Mouse (Mus musculus): ENCODE measurements around the gene Gm42957. TPM values are rescaled to one million over a fixed set of nuclear protein-coding genes. Genes with fewer than 3 reads are reported as not detected.

Gm42957 gene
- polyA plus RNA-seq, 1 experiment from 2014 or later, result 0.07 TPM

GRCm38 (mm10) chr3:96700376-96700775 is 65.1 kb downstream of the Gm42957 start:
- Histone ChIP-seq H3K27ac (ENCODE audit: low read depth) (no peak overlapping the region), H3K4me2 (ENCODE audit: low read length) (no peak overlapping the region), H3K9ac (ENCODE audit: low read length) (no peak overlapping the region), H3K9me3 (ENCODE audit: control insufficient read depth, low read length) (no peaks in the 10 kb centered on the region), H3K4me3 (ENCODE audit: low read depth, low read length) (no peak overlapping the region), H3K27me3 (replicated peaks; ENCODE audit: control insufficient read depth, insufficient read depth, low read length) (no peaks in the 10 kb centered on the region), H3K4me1 (replicated peaks; ENCODE audit: control insufficient read depth, insufficient read depth, low read length) (peaks cover 10% of the 10 kb centered on the region; the same call in 1 of the 2 replicates), H3K36me3 (ENCODE audit: control insufficient read depth, insufficient read depth, low read length) (peaks cover 58% of the 10 kb centered on the region)
- no peak for ATAC-seq (replicated peaks; ENCODE audit: low FRiP score, low TSS enrichment, low read depth)
- no peak for DNase-seq (ENCODE audit: low spot score)
- WGBS, result 68% methylated on average over 7 of the region's 7 CpGs

- Histone ChIP-seq H3K9me3 (ENCODE audit: control insufficient read depth, low read length) (no peaks in the 10 kb centered on the region), H3K4me2 (ENCODE audit: low read length) (no peak overlapping the region), H3K36me3 (ENCODE audit: control insufficient read depth, insufficient read depth, low read length) (peaks cover 63% of the 10 kb centered on the region), H3K27me3 (replicated peaks; ENCODE audit: control insufficient read depth, insufficient read depth, low read length) (no peaks in the 10 kb centered on the region), H3K9ac (ENCODE audit: low read length) (no peak overlapping the region), H3K4me3 (ENCODE audit: low read depth, low read length) (no peak overlapping the region), H3K4me1 (replicated peaks; ENCODE audit: control insufficient read depth, insufficient read depth, low read length) (peaks cover 10% of the 10 kb centered on the region; the same call in 1 of the 2 replicates), H3K27ac (ENCODE audit: low read depth) (no peak overlapping the region)
- ATAC-seq (replicated peaks; ENCODE audit: low FRiP score, low TSS enrichment, low read depth), result no peak
- DNase-seq (ENCODE audit: low spot score), result no peak
- WGBS, result 86% methylated on average over 4 of the region's 4 CpGs
Observed at GRCm38 (mm10) chr3:96701003-96701402, 65.7 kb downstream of the Gm42957 start.

Other genes with a start within 250 kb of the Gm42957 start
- gene BC107364, start 183.2 kb upstream of the Gm42957 start, polyA plus RNA-seq (2014; fragmentation: Nextera tagmentation; extraction: Ambion mirVana), result not detected in 2 replicates
- 0.11 and 0.28 TPM in 2 replicates for gene Hfe2, start 110.3 kb upstream of the Gm42957 start, polyA plus RNA-seq (2014; fragmentation: Nextera tagmentation; extraction: Ambion mirVana)
- 149 and 154 TPM in 2 replicates for gene Txnip, start 77.5 kb upstream of the Gm42957 start, polyA plus RNA-seq (2014; fragmentation: Nextera tagmentation; extraction: Ambion mirVana)
- 0.37 and 1.6 TPM in 2 replicates for gene Gm16253, start 58.5 kb upstream of the Gm42957 start, polyA plus RNA-seq (2014; fragmentation: Nextera tagmentation; extraction: Ambion mirVana)
- 13.6 and 17.4 TPM in 2 replicates for gene Polr3gl, start 41.3 kb upstream of the Gm42957 start, polyA plus RNA-seq (2014; fragmentation: Nextera tagmentation; extraction: Ambion mirVana)
- gene Ankrd34a, start 38.8 kb upstream of the Gm42957 start, polyA plus RNA-seq (2014; fragmentation: Nextera tagmentation; extraction: Ambion mirVana), result 2.3 and 2.8 TPM in 2 replicates
- 6.7 and 8.3 TPM in 2 replicates for gene Lix1l, start 34.3 kb upstream of the Gm42957 start, polyA plus RNA-seq (2014; fragmentation: Nextera tagmentation; extraction: Ambion mirVana)
- gene Rbm8a, start 5.5 kb upstream of the Gm42957 start, polyA plus RNA-seq (2014; fragmentation: Nextera tagmentation; extraction: Ambion mirVana), result 137 and 149 TPM in 2 replicates
- 44.1 and 54.3 TPM in 2 replicates for gene Pex11b, start 98 bp upstream of the Gm42957 start, polyA plus RNA-seq (2014; fragmentation: Nextera tagmentation; extraction: Ambion mirVana)
- 0.61 and 0.86 TPM in 2 replicates for gene Itga10, start 10.1 kb downstream of the Gm42957 start, polyA plus RNA-seq (2014; fragmentation: Nextera tagmentation; extraction: Ambion mirVana)
- 0.20 and 0.38 TPM in 2 replicates for gene Ankrd35, start 34.7 kb downstream of the Gm42957 start, polyA plus RNA-seq (2014; fragmentation: Nextera tagmentation; extraction: Ambion mirVana)
- gene Pias3, start 60.9 kb downstream of the Gm42957 start, polyA plus RNA-seq (2014; fragmentation: Nextera tagmentation; extraction: Ambion mirVana), result 35.5 and 40.0 TPM in 2 replicates
- gene Nudt17, start 73.1 kb downstream of the Gm42957 start, polyA plus RNA-seq (2014; fragmentation: Nextera tagmentation; extraction: Ambion mirVana), result 6.3 and 7.5 TPM in 2 replicates
- gene Polr3c, start 92.2 kb downstream of the Gm42957 start, polyA plus RNA-seq (2014; fragmentation: Nextera tagmentation; extraction: Ambion mirVana), result 34.5 and 38.5 TPM in 2 replicates
- 44.6 and 47.2 TPM in 2 replicates for gene Rnf115, start 92.2 kb downstream of the Gm42957 start, polyA plus RNA-seq (2014; fragmentation: Nextera tagmentation; extraction: Ambion mirVana)
- 1.1 and 1.3 TPM in 2 replicates for gene Pdzk1, start 193.8 kb downstream of the Gm42957 start, polyA plus RNA-seq (2014; fragmentation: Nextera tagmentation; extraction: Ambion mirVana)
- 0.77 and 0.79 TPM in 2 replicates for gene Cd160, start 193.9 kb downstream of the Gm42957 start, polyA plus RNA-seq (2014; fragmentation: Nextera tagmentation; extraction: Ambion mirVana)

Measured in intestine, embryonic 14.5 days (tissue).